Mouse (Mus musculus) right cerebral cortex, adult 2 months (tissue): ENCODE data around the gene Ankrd2.
A peak's percentile ranks its signal among the peaks of the same experiment; 100 is the strongest.

Source experiments
- DNase-seq, 2 experiments: peaks; one replicate each; pipeline ENCODE4 v3.0.0; 2021 to 2022; ENCODE audit warnings: low spot score in 2 of 2

Ankrd2 gene

GRCm38 (mm10) chr19:42015001-42015400 is 20.8 kb upstream of the Ankrd2 start:
- DNase-seq = no peak

DNA sequence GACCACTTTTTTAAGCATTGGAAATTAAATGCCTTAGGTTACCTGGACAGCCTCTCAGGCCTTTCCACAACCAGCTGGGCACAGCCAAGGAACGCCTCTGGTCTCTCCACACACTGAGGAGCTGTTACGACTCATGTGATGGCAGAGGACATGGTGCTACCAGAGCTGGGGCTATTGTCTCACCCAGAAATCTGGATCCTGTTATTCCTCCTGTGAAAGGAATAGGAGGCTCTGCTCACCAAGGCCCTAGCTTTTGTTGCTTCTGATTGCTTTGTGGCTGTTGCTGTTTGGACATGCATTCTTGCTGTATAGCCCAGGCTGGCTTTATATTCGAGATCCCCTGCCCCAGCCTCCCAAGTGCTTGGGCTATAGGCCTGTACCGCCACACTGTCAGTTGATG is 19.5 kb upstream of the Ankrd2 start:
- no peak for DNase-seq

DNA sequence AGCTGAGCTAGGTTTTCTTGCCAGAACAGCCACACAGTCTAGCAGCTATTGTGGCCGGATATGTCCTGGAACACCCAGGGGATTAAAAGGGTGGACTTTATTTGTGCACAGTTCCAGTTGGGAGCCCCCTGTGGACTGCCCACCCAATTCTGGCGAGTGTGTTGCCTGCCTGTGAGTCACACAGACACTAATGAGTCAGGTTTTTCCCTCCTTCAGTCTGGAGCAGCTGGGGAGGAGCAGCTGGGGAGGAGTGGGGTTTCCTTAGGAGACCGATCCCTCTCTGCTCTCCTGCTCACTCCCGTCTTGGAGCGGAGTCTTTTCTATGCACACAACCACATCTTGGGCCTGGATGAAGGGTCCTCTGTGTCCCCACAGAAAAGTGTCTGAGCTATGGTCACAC is 19.0 kb upstream of the Ankrd2 start:
- DNase-seq = peak; percentile 61 to 63

GRCm38 (mm10) chr19:42017399-42018247 is 18.2 kb upstream of the Ankrd2 start:
- peak; percentile 55 to 60 for DNase-seq

GRCm38 (mm10) chr19:42019011-42019522 is 16.7 kb upstream of the Ankrd2 start:
- no peak for DNase-seq

DNA sequence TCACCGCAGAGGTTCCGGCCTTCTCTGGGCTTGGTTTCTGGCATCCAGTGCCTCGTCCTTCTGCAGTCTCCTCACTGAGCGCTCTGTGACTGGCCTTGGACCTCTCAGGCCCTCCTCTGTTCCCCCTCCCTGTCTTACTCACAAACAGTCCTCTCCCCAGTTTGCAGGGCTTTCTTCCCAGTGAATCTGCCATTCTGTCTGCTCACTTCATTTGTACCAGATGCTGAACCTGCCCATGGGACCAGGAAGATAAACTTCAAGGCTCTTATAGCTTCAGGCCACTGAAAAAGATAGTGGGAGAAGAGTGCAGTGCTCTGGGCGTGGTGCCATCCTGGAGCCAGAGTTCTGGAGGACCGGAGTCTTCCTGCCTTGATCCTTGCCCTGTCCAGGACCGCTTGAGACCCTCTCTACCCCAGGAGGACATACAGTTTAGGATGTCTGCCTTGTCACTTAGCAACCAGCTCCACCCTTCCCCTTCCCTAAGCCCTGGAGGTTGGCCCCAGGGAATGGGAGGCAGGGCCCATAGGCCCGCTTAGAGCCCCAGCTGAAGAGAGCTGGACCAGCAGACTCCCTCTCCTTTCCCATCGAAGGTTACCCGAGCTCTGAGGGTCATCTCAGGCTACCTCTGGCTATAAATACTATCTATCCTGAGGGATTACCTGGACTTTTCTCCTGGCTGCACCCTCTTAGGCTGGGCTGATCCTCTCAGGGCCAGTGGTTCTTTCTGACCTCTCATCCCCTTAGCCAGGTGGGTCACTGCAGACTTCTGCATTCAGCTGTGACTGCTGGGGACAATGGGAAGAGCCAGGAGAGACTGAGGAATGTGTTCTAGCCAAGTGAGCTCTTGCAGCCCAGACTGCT is 13.9 kb upstream of the Ankrd2 start:
- no peak for DNase-seq

- no peak for DNase-seq
These were observed 13.3 kb upstream of the Ankrd2 start for GRCm38 (mm10) chr19:42022542-42022848.

DNA sequence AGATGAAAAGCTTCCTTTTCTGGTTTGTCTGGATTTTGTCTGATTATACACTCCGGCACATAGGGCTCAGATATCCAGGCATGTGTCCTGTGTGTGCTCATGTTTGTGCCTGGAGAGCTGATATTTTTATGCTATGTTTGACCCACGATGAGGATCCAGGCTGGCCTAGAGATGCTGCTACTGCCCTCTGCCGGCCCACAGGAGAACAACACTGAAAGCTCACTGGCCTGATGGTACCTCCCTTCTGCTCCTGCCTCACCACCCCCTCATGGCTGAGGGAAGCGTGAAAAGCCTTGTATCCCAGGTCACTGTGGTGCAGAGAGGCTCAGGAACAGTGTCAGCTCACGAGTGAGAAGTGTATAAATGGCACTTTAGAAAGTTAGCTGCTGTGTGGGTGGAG is 9.6 kb upstream of the Ankrd2 start:
- DNase-seq = peak; percentile 84 to 92

- DNase-seq = no peak
These were observed 4.7 kb upstream of the Ankrd2 start for GRCm38 (mm10) chr19:42031112-42031511.

DNA sequence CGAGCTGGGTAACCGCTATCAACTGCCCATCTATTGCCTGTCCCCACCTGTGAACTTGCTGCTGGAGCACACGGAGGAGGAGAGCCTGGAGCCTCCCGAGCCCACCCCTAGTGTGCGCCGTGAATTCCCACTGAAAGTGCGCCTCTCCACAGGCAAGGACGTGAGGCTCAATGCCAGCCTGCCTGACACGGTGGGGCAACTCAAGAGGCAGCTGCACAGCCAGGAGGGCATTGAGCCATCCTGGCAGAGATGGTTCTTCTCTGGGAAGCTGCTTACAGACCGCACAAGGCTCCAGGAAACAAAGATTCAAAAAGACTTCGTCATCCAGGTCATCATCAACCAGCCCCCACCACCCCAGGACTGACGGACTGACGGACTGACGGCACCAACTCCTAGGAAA is 2.2 kb upstream of the Ankrd2 start:
- DNase-seq = no peak

- DNase-seq = no peak
These were observed 1.5 kb upstream of the Ankrd2 start for GRCm38 (mm10) chr19:42034146-42034775.

DNA sequence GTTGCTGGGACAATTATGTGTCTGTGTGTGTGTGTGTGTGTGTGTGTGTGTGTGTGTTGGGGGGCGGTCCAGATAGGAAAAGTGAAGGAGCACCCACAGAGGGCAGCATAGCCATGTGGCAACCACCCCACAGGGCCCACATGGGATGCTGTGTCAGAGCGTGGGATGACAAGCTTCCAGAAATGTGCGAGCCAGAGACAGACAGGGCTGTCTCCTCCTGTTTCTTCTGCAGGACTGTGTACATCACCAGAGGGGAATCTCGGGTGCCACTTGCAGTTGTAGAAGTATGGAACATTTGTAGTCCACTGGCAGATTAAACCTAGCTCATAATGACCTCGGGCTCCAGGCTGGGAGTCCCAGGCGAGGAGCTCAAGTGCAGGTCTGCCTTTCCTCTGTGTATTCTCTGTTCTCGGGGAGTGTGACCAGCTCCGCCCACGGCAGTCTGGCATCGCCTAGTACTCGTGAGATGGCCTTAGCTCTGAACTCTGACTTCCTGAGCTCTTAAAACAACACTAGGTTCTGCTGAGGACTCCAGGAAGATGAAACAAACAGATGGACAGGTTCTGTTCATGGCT is 832 bp upstream of the Ankrd2 start:
- peak in 1 of 2 experiments; percentile 19 for DNase-seq

DNA sequence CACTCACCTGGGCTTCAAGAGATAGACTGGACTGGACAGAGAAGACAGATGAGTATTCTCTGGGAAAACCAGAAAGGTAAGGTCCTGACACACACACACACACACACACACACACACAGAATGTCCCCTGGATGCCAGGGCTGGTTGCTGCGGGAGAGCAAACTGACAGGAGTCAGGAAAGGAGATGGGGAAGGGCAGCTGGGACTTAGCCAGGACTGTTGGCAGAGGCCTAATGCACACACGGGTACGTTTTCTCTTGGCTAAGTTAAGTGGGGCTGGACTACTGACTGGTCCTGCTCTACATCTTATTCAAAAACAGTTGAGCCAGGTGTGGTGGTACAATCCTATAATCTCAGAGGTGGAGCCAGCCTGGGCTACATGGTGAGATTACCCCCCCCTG is 557 bp downstream of the Ankrd2 start:
- DNase-seq = no peak

GRCm38 (mm10) chr19:42037167-42037702 is 1.4 kb downstream of the Ankrd2 start:
- DNase-seq = no peak

GRCm38 (mm10) chr19:42038310-42038709 is 2.5 kb downstream of the Ankrd2 start:
- DNase-seq = no peak

- DNase-seq = no peak
These were observed 8.2 kb downstream of the Ankrd2 start for GRCm38 (mm10) chr19:42043988-42044387.

- DNase-seq = peak; percentile 34 to 37
These were observed 9.7 kb downstream of the Ankrd2 start, which contains the start of gene Hoga1 for GRCm38 (mm10) chr19:42045269-42046102. Gene Hoga1, plus strand, starts transcription at chr19:42045610.

DNA sequence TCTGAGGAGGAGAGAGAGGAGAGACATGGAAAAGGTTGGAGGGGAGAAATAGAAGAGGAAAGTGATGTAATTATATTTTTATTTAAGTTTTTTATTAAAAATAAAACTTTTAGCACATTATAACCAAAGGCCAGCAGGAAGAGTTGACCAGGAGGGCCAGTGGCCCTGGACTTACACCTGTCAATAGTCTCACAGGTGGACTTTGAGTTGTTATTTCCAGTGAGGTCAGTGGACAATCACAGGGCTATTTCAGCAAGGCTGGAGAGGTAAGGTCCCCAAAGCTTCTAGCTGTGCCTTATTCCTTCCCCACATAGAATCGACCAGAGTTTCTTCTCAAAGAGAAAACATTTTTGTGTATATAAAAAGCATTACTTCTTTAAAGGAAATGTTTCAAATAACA is 14.5 kb downstream of the Ankrd2 start:
- DNase-seq = no peak

DNA sequence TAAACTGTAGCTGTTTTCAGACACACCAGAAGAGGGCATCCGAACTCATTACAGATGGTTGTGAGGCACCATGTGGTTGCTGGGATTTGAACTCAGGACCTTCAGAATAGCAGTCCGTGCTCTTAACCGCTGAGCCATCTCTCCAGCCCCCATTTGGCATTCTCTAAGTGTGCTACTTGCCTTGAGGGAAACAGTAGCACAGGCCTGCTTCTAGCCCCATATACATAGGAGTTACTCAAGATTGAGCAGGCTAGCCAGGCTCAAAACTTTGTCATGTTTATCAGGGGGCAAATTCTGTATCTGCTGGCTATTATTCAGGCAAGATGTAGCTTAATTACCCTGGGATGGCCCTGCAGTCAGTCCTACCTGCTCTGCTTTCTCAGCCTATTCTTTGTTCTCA is 15.6 kb downstream of the Ankrd2 start:
- DNase-seq = no peak

DNA sequence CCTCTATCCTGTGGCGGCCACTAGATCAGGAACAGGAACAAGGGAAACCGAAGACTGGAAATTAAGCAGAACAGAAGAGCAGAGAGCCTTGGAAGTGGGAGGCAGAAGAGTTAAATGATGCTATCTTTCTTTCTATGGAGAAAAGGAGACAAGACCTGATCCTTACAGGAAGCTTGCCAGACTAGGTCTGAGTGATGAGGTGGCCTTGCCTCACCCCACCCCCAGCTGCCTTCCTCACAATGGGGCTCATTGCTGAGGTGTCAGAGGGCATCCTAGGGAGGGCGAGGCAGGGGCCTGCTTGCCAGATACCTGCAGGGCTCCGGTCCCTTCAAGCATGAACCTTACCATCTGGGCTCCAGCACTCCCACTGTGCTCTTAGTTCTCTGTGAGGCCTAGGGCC is 16.1 kb downstream of the Ankrd2 start, which contains the start of gene 4933411K16Rik:
Gene 4933411K16Rik, plus strand, starts transcription at position 301 of the 400 bp plus-strand sequence.
- no peak for DNase-seq

GRCm38 (mm10) chr19:42054255-42054654 is 18.5 kb downstream of the Ankrd2 start:
- DNase-seq = no peak
